ENCODE assay signal across 11 mouse cellular contexts in genomic region chr1:106597575-106598291, GRCm38 (mm10).
"Had no signal": no experiment of that assay in that cellular context is flagged by ENCODE, and none has a peak within 500 bp of the region (broad histone marks: within the 10 kb centered on the region; RNA-seq: fewer than 3 reads in every experiment).

No protein-coding gene starts in this region.

- H3K4me3 ChIP-seq: left cerebral cortex, adult 2 months; midbrain, embryonic 12.5 days; neural tube, embryonic 13.5 days; stomach, embryonic 15.5 days had no signal

- H3K4me2 ChIP-seq: midbrain, embryonic 12.5 days; neural tube, embryonic 13.5 days; stomach, embryonic 15.5 days had no signal

- ATAC-seq: intestine, embryonic 16.5 days; midbrain, embryonic 16.5 days had no signal

- H3K4me1 ChIP-seq: midbrain, embryonic 12.5 days had no signal

- H3K36me3 ChIP-seq: midbrain, embryonic 12.5 days; neural tube, embryonic 13.5 days; stomach, embryonic 15.5 days had no signal

- H3K9ac ChIP-seq: liver, embryonic 14.5 days; midbrain, embryonic 12.5 days; neural tube, embryonic 13.5 days; stomach, embryonic 15.5 days had no signal

- H3K27ac ChIP-seq: left cerebral cortex, adult 2 months; liver, embryonic 14.5 days; midbrain, embryonic 12.5 days; neural tube, embryonic 13.5 days; stomach, embryonic 15.5 days had no signal

- H3K27me3 ChIP-seq: midbrain, embryonic 12.5 days; neural tube, embryonic 13.5 days; stomach, embryonic 15.5 days had no signal

- DNase-seq: kidney, adult 9 months; lung, adult 18-20 months; retina, postnatal 1 day; thymus, postnatal 36 days had no signal

- H3K9me3 ChIP-seq: midbrain, embryonic 12.5 days; neural tube, embryonic 13.5 days; stomach, embryonic 15.5 days had no signal
